Mouse (Mus musculus) erythroblast, embryonic 14.5 days (primary cell): Measurements from ENCODE around the gene Car8.

ENCODE experiments used
- GATA1 ChIP-seq: IDR thresholded peaks from 2 replicates; pipeline ENCODE4 v1.6.1; 2012; ENCODE audit warnings: low read length, inconsistent platforms, mixed read lengths
- TAL1 ChIP-seq: IDR thresholded peaks from 3 replicates; pipeline ENCODE4 v1.6.1; 2012; ENCODE audit warnings: low read length, inconsistent platforms, mixed read lengths

DNA sequence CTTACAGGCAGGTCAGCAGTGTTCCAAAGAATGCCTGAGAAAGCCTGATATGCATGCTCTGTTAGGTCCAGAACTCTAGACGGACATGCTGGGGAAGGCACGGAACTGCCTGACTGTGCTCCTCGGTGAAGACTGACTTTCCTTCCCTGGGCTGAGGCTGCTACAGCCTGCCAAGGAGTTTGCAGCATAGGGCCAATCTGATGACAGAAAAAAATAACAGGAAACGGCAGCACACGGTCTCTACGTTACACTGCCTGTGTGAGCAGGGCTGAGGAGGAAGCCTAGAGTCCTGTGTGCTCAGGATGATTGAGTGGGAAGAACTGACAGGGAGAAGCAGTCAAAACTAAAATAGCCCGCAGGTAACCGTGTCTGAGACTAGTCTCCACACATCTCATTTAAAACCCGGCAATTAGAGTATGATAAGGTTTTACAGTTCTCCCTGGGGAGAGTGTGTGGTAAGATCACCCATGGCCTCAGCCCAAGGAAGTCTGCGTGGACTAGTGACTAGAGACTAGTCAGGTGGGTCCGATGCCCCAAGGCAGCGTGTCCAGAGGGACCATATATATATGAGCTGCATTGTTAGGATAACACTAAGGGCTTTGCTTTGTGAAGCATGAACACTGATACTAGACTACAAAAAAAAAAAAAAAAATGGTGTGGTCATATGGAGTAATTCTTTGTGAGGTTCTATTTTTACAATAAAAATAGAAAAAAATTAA, 6.3 kb downstream of the Car8 start:
- TF ChIP-seq GATA1 (no peak), TAL1 (no peak)
